10 mouse cellular contexts compared by ENCODE assay signal in genomic region chr1:60609011-60609775, GRCm38 (mm10). TPM values are rescaled to one million over a fixed set of nuclear protein-coding genes. Genes with fewer than 3 reads are reported as not detected.
A peak's percentile ranks its signal among the peaks of the same experiment; 100 is the strongest.
DNase-seq lines count a peak whose midpoint lies in the region; ATAC-seq and TF ChIP-seq lines count a peak whose summit lies in the region.
"Had no signal": no experiment of that assay in that cellular context is flagged by ENCODE, and none has a peak within 500 bp of the region (broad histone marks: within the 10 kb centered on the region; RNA-seq: fewer than 3 reads in every experiment).

No protein-coding gene starts in this region.

- H3K27me3 ChIP-seq in embryonic facial prominence, embryonic 15.5 days: no peaks in the 10 kb centered on the region
- no peaks in the 10 kb centered on the region for H3K27me3 ChIP-seq in heart, adult 2 months (ENCODE audit: control insufficient read depth, insufficient read depth, low read length)
- H3K27me3 ChIP-seq in intestine, embryonic 16.5 days (replicated peaks; ENCODE audit: control insufficient read depth, insufficient read depth, low read length): no peaks in the 10 kb centered on the region
- H3K27me3 ChIP-seq: midbrain, embryonic 12.5 days had no signal

- no peaks in the 10 kb centered on the region for H3K79me2 ChIP-seq in heart, adult 2 months (replicated peaks; ENCODE audit: control insufficient read depth, insufficient read depth, low read length)

- no peaks in the 10 kb centered on the region for H3K4me1 ChIP-seq in embryonic facial prominence, embryonic 15.5 days
- H3K4me1 ChIP-seq in heart, adult 2 months (ENCODE audit: control insufficient read depth, insufficient read depth, low read length): peaks cover 8% of the 10 kb centered on the region
- no peaks in the 10 kb centered on the region for H3K4me1 ChIP-seq in intestine, embryonic 16.5 days (ENCODE audit: control insufficient read depth, insufficient read depth, low read length)
- H3K4me1 ChIP-seq in lung, adult 2 months (ENCODE audit: control insufficient read depth, insufficient read depth, low read length): peaks cover 14% of the 10 kb centered on the region
- H3K4me1 ChIP-seq: midbrain, embryonic 12.5 days had no signal

- peak overlapping the region; percentile 65 for H3K27ac ChIP-seq in embryonic facial prominence, embryonic 15.5 days (replicated peaks)
- peak overlapping the region; percentile 81 for H3K27ac ChIP-seq in heart, adult 2 months
- H3K27ac ChIP-seq in intestine, embryonic 16.5 days (ENCODE audit: low read length): peak overlapping the region; percentile 76
- H3K27ac ChIP-seq: midbrain, embryonic 12.5 days had no signal

- no peak overlapping the region for H3K4me3 ChIP-seq in embryonic facial prominence, embryonic 15.5 days (replicated peaks)
- no peak overlapping the region for H3K4me3 ChIP-seq in heart, adult 2 months
- H3K4me3 ChIP-seq in intestine, embryonic 16.5 days (ENCODE audit: low read length): no peak overlapping the region
- no peak overlapping the region for H3K4me3 ChIP-seq in lung, adult 2 months (replicated peaks; ENCODE audit: extremely low read depth, low read depth, low read length)
- H3K4me3 ChIP-seq: midbrain, embryonic 12.5 days had no signal

- TF ChIP-seq POLR2A in heart, adult 2 months (IDR thresholded peaks at IDR 0.05; ENCODE audit: insufficient read depth, low read depth, low read length): no peak
- no peak for TF ChIP-seq POLR2A in lung, adult 2 months (IDR thresholded peaks at IDR 0.05; ENCODE audit: borderline replicate concordance, extremely low read depth, low read depth, low read length)

- ATAC-seq in embryonic facial prominence, embryonic 15.5 days (ENCODE audit: insufficient number of reproducible peaks, low FRiP score, low TSS enrichment, low read depth): peak; percentile 77; the same call in 1 of the 2 replicates
- peak; percentile 97 for ATAC-seq in intestine, embryonic 16.5 days

- H3K4me2 ChIP-seq in embryonic facial prominence, embryonic 15.5 days (replicated peaks): no peak overlapping the region
- H3K4me2 ChIP-seq in intestine, embryonic 16.5 days (ENCODE audit: low read depth, low read length): no peak overlapping the region
- H3K4me2 ChIP-seq: midbrain, embryonic 12.5 days had no signal

- peak; percentile 39 to 77 for DNase-seq in heart, adult 2 months
- peak; percentile 53 for DNase-seq in lung, adult 2 months
- no peak for DNase-seq in right cerebral cortex, postnatal 4 days
- DNase-seq in spleen, postnatal 36 days (ENCODE audit: low spot score in 2 of 2): no peak
- DNase-seq in cerebellum, postnatal 25 days: no peak
- DNase-seq in thymus, postnatal 14 days: no peak
- DNase-seq: retina, postnatal 1 day had no signal

- 71% methylated on average over 8 of the region's 8 CpGs for WGBS in embryonic facial prominence, embryonic 15.5 days
- 42% methylated on average over 8 of the region's 8 CpGs for WGBS in heart, adult 2 months
- WGBS in intestine, embryonic 16.5 days: 59% methylated on average over 8 of the region's 8 CpGs
- WGBS in lung, adult 2 months: 58% methylated on average over 8 of the region's 8 CpGs

- H3K36me3 ChIP-seq in embryonic facial prominence, embryonic 15.5 days: no peaks in the 10 kb centered on the region
- H3K36me3 ChIP-seq in heart, adult 2 months (ENCODE audit: control insufficient read depth, insufficient read depth, low read length): peaks cover 9% of the 10 kb centered on the region
- no peaks in the 10 kb centered on the region for H3K36me3 ChIP-seq in intestine, embryonic 16.5 days (ENCODE audit: control insufficient read depth, insufficient read depth, low read length)
- H3K36me3 ChIP-seq: midbrain, embryonic 12.5 days had no signal

- H3K9me3 ChIP-seq in embryonic facial prominence, embryonic 15.5 days (replicated peaks): no peaks in the 10 kb centered on the region
- no peaks in the 10 kb centered on the region for H3K9me3 ChIP-seq in intestine, embryonic 16.5 days (ENCODE audit: control insufficient read depth, low read length)
- H3K9me3 ChIP-seq: midbrain, embryonic 12.5 days had no signal

- intact Hi-C loops in heart, adult 2 months (cut with DNase I): no loop called here

- TF ChIP-seq CTCF in heart, adult 2 months (IDR thresholded peaks at IDR 0.05): no peak
- TF ChIP-seq CTCF in lung, adult 2 months (IDR thresholded peaks at IDR 0.05; ENCODE audit: insufficient read depth, low read length): no peak

- H3K9ac ChIP-seq in embryonic facial prominence, embryonic 15.5 days: no peak overlapping the region
- H3K9ac ChIP-seq in heart, adult 2 months (ENCODE audit: low read depth, low read length): no peak overlapping the region
- H3K9ac ChIP-seq in intestine, embryonic 16.5 days (ENCODE audit: low read depth, low read length): no peak overlapping the region
- H3K9ac ChIP-seq: midbrain, embryonic 12.5 days had no signal

- TF ChIP-seq EP300 in heart, adult 2 months (IDR thresholded peaks at IDR 0.05; ENCODE audit: insufficient read depth, low read depth, low read length): peak; percentile 98

RNA-seq across cellular contexts. Expression of gene Raph1, which starts 42.3 kb away (rescaled TPM):
- polyA plus RNA-seq in embryonic facial prominence, embryonic 15.5 days (2015; fragmentation: Nextera tagmentation; extraction: Ambion mirVana): 25.5 and 28.8 TPM in 2 replicates
- 100 to 1,000 TPM; 111 to 152 TPM for total RNA-seq in heart, adult 2 months (2021)
- polyA plus RNA-seq in heart, adult 2 months (2012; rRNA removed): 17.1 and 27.3 TPM in 2 replicates
- 20.2 TPM in 2 replicates for polyA plus RNA-seq in intestine, embryonic 16.5 days (2015; fragmentation: Nextera tagmentation; extraction: Ambion mirVana)
- polyA plus RNA-seq in lung, adult 2 months (2012; rRNA removed): 14.1 and 16.4 TPM in 2 replicates

Comparison
In these comparisons a context has a peak if more than half of its experiments do, and no peak if none do; other contexts are left out.
1. DNase-seq: peak in heart, adult 2 months (2 of 2) and lung, adult 2 months (single experiment); none in right cerebral cortex, postnatal 4 days (single experiment), spleen, postnatal 36 days (0 of 2), cerebellum, postnatal 25 days (0 of 2) and thymus, postnatal 14 days (single experiment).
2. Peak in every context shown above with its lines, with median percentiles within 50 percentile points of each other: H3K27ac ChIP-seq.